Mouse (Mus musculus) lung, embryonic 15.5 days (tissue): Measurements from ENCODE around the gene Gm21974. TPM values are rescaled to one million over a fixed set of nuclear protein-coding genes. Genes with fewer than 3 reads are reported as not detected.

Source experiments
- ATAC-seq: fragments of 200-750 bp; cut with Nextera tagmentation; 2 replicates; pipeline ENCODE4 v1.8.0; 2017; ENCODE audit warnings: moderate number of reproducible peaks, borderline replicate concordance; ENCODE audit not compliant: low FRiP score, low TSS enrichment; ENCODE audit errors: extremely low read depth
- H3K27ac ChIP-seq: fragments of 300-500 bp; sonication (generic); 2 replicates; pipeline ENCODE4 v1.5.1; 2015; ENCODE audit warnings: moderate library complexity, mild to moderate bottlenecking, inconsistent platforms
- H3K27me3 ChIP-seq: fragments of 300-500 bp; sonication (generic); 2 replicates; pipeline ENCODE4 v1.6.1; 2015; ENCODE audit warnings: inconsistent platforms
- H3K36me3 ChIP-seq: fragments of 300-500 bp; sonication (generic); 2 replicates; pipeline ENCODE4 v1.6.1; 2015; ENCODE audit warnings: inconsistent platforms
- H3K4me1 ChIP-seq: fragments of 300-500 bp; sonication (generic); 2 replicates; pipeline ENCODE4 v1.6.1; 2015; ENCODE audit warnings: inconsistent platforms
- H3K4me2 ChIP-seq: fragments of 300-500 bp; sonication (generic); 2 replicates; pipeline ENCODE4 v1.6.1; 2015; ENCODE audit warnings: inconsistent platforms, mild to moderate bottlenecking, moderate library complexity
- H3K4me3 ChIP-seq: fragments of 300-500 bp; sonication (generic); 2 replicates; pipeline ENCODE4 v1.5.1; 2015; ENCODE audit warnings: mild to moderate bottlenecking, inconsistent platforms
- H3K9ac ChIP-seq: fragments of 300-500 bp; sonication (generic); 2 replicates; pipeline ENCODE4 v1.6.1; 2015; ENCODE audit warnings: inconsistent platforms
- H3K9me3 ChIP-seq: fragments of 300-500 bp; sonication (generic); 2 replicates; pipeline ENCODE4 v1.6.1; 2016; ENCODE audit warnings: inconsistent platforms
- WGBS: fragments of 180-500 bp; shearing (Covaris S2); methylation state at CpG from one replicate; pipeline ENCODE4 v1.1.7; 2015; 5-methylcytosine and 5-hydroxymethylcytosine counted together
- polyA plus RNA-seq: library from polyadenylated mRNA; unstranded; fragments of >200 nt; fragmentation: Nextera tagmentation; extraction: Ambion mirVana; gene quantifications from 2 replicates; pipeline ENCODE4 v1.2.1, GENCODE M21; 2015

Gm21974 gene
- polyA plus RNA-seq, 1 experiment from 2014 or later, result not detected

- 26% methylated on average over 5 of the region's 5 CpGs for WGBS
- peaks cover 26% of the 10 kb centered on the region; the same call in 1 of the 2 replicates for H3K36me3 ChIP-seq
- H3K9ac ChIP-seq, result peak overlapping the region; percentile 59
- peak overlapping the region; percentile 49 for H3K4me3 ChIP-seq
- peaks cover 67% of the 10 kb centered on the region for H3K4me1 ChIP-seq
- peak overlapping the region; percentile 50 for H3K4me2 ChIP-seq
- H3K27me3 ChIP-seq, result peaks cover 20% of the 10 kb centered on the region
- no peak for ATAC-seq
- peak overlapping the region; percentile 96 for H3K27ac ChIP-seq
- H3K9me3 ChIP-seq, result no peaks in the 10 kb centered on the region
Measured at GRCm38 (mm10) chr7:127928596-127928995, 33.3 kb upstream of the Gm21974 start.

GRCm38 (mm10) chr7:127927726-127928125 lies 32.5 kb upstream of the Gm21974 start:
- peak overlapping the region; percentile 96 for H3K27ac ChIP-seq
- H3K9me3 ChIP-seq, result no peaks in the 10 kb centered on the region
- H3K36me3 ChIP-seq, result peaks cover 30% of the 10 kb centered on the region
- peak overlapping the region; percentile 50 for H3K4me2 ChIP-seq
- peaks cover 69% of the 10 kb centered on the region for H3K4me1 ChIP-seq
- peak overlapping the region; percentile 49 for H3K4me3 ChIP-seq
- ATAC-seq, result no peak
- 77% methylated on average over 11 of the region's 11 CpGs for WGBS
- peaks cover 20% of the 10 kb centered on the region for H3K27me3 ChIP-seq
- peak overlapping the region; percentile 29; the same call in 1 of the 2 replicates for H3K9ac ChIP-seq

GRCm38 (mm10) chr7:127926846-127927245 lies 31.6 kb upstream of the Gm21974 start:
- H3K4me1 ChIP-seq, result peaks cover 66% of the 10 kb centered on the region
- ATAC-seq, result no peak
- H3K9ac ChIP-seq, result peak overlapping the region; percentile 13; the same call in 1 of the 2 replicates
- H3K4me3 ChIP-seq, result no peak overlapping the region
- 76% methylated on average over 11 of the region's 11 CpGs for WGBS
- peaks cover 20% of the 10 kb centered on the region for H3K27me3 ChIP-seq
- H3K27ac ChIP-seq, result peak overlapping the region; percentile 96
- peak overlapping the region; percentile 50 for H3K4me2 ChIP-seq
- peaks cover 33% of the 10 kb centered on the region for H3K36me3 ChIP-seq
- no peaks in the 10 kb centered on the region for H3K9me3 ChIP-seq

GRCm38 (mm10) chr7:127926066-127926465 lies 30.8 kb upstream of the Gm21974 start:
- Histone ChIP-seq H3K27ac (peak overlapping the region; percentile 96), H3K4me3 (peak overlapping the region; percentile 5; the same call in 1 of the 2 replicates), H3K4me2 (peak overlapping the region; percentile 50; the same call in 1 of the 2 replicates), H3K9ac (no peak overlapping the region), H3K4me1 (peaks cover 58% of the 10 kb centered on the region), H3K27me3 (peaks cover 20% of the 10 kb centered on the region), H3K36me3 (peaks cover 33% of the 10 kb centered on the region), H3K9me3 (no peaks in the 10 kb centered on the region)
- no peak for ATAC-seq
- WGBS, result 70% methylated on average over 8 of the region's 8 CpGs

- Histone ChIP-seq H3K27ac (peak overlapping the region; percentile 96), H3K9me3 (no peaks in the 10 kb centered on the region), H3K4me3 (peak overlapping the region; percentile 5; the same call in 1 of the 2 replicates), H3K36me3 (peaks cover 39% of the 10 kb centered on the region), H3K4me1 (peaks cover 50% of the 10 kb centered on the region), H3K9ac (no peak overlapping the region), H3K4me2 (peak overlapping the region; percentile 27), H3K27me3 (peaks cover 16% of the 10 kb centered on the region)
- ATAC-seq, result peak; percentile 77
- 47% methylated on average over 5 of the region's 5 CpGs for WGBS
Measured at GRCm38 (mm10) chr7:127925252-127925651, 30.0 kb upstream of the Gm21974 start.

GRCm38 (mm10) chr7:127923714-127924113 lies 28.5 kb upstream of the Gm21974 start:
- 76% methylated on average over 5 of the region's 5 CpGs for WGBS
- H3K36me3 ChIP-seq, result peaks cover 39% of the 10 kb centered on the region
- peak overlapping the region; percentile 76 for H3K27ac ChIP-seq
- ATAC-seq, result no peak
- H3K4me3 ChIP-seq, result no peak overlapping the region
- H3K4me2 ChIP-seq, result 0 out of 2 replicates have a peak overlapping the region, but pooled peaks have one; percentile 4
- H3K27me3 ChIP-seq, result 0 out of 2 replicates have a peak, but pooled peaks cover 3% of the 10 kb centered on the region
- H3K9me3 ChIP-seq, result no peaks in the 10 kb centered on the region
- H3K9ac ChIP-seq, result 0 out of 2 replicates have a peak overlapping the region, but pooled peaks have one; percentile 10
- H3K4me1 ChIP-seq, result peaks cover 48% of the 10 kb centered on the region

GRCm38 (mm10) chr7:127922451-127923275 lies 27.4 kb upstream of the Gm21974 start:
- Histone ChIP-seq H3K4me2 (no peak overlapping the region), H3K4me3 (no peak overlapping the region), H3K9ac (no peak overlapping the region), H3K27ac (peak overlapping the region; percentile 49), H3K27me3 (no peaks in the 10 kb centered on the region), H3K36me3 (peaks cover 47% of the 10 kb centered on the region), H3K4me1 (peaks cover 48% of the 10 kb centered on the region), H3K9me3 (no peaks in the 10 kb centered on the region)
- WGBS, result 55% methylated on average over 6 of the region's 6 CpGs
- no peak for ATAC-seq

- ATAC-seq, result no peak
- no peak overlapping the region for H3K9ac ChIP-seq
- H3K27me3 ChIP-seq, result no peaks in the 10 kb centered on the region
- no peak overlapping the region for H3K4me3 ChIP-seq
- no peak overlapping the region for H3K4me2 ChIP-seq
- WGBS, result 64% methylated on average over 8 of the region's 8 CpGs
- H3K36me3 ChIP-seq, result peaks cover 50% of the 10 kb centered on the region
- H3K9me3 ChIP-seq, result no peaks in the 10 kb centered on the region
- H3K27ac ChIP-seq, result no peak overlapping the region
- peaks cover 38% of the 10 kb centered on the region for H3K4me1 ChIP-seq
Measured at GRCm38 (mm10) chr7:127921516-127921915, 26.3 kb upstream of the Gm21974 start.

- no peak for ATAC-seq
- Histone ChIP-seq H3K4me3 (no peak overlapping the region), H3K9ac (no peak overlapping the region), H3K4me2 (no peak overlapping the region), H3K36me3 (peaks cover 46% of the 10 kb centered on the region), H3K9me3 (no peaks in the 10 kb centered on the region), H3K27me3 (no peaks in the 10 kb centered on the region), H3K27ac (no peak overlapping the region), H3K4me1 (peaks cover 19% of the 10 kb centered on the region)
- WGBS, result 71% methylated on average over 7 of the region's 7 CpGs
Measured at GRCm38 (mm10) chr7:127919290-127919689, 24.0 kb upstream of the Gm21974 start.

GRCm38 (mm10) chr7:127918203-127918602 lies 22.9 kb upstream of the Gm21974 start:
- 52% methylated on average over 3 of the region's 3 CpGs for WGBS
- Histone ChIP-seq H3K36me3 (peaks cover 43% of the 10 kb centered on the region), H3K4me3 (no peak overlapping the region), H3K4me2 (no peak overlapping the region), H3K9ac (no peak overlapping the region), H3K9me3 (no peaks in the 10 kb centered on the region), H3K27ac (no peak overlapping the region), H3K4me1 (peaks cover 12% of the 10 kb centered on the region), H3K27me3 (no peaks in the 10 kb centered on the region)
- ATAC-seq, result no peak

GRCm38 (mm10) chr7:127915293-127915692 lies 20.0 kb upstream of the Gm21974 start:
- Histone ChIP-seq H3K27ac (no peak overlapping the region), H3K4me1 (peaks cover 13% of the 10 kb centered on the region), H3K27me3 (no peaks in the 10 kb centered on the region), H3K4me2 (no peak overlapping the region), H3K4me3 (no peak overlapping the region), H3K9ac (no peak overlapping the region), H3K9me3 (no peaks in the 10 kb centered on the region), H3K36me3 (peaks cover 31% of the 10 kb centered on the region)
- no peak for ATAC-seq
- 88% methylated on average over 12 of the region's 12 CpGs for WGBS

GRCm38 (mm10) chr7:127912938-127913337 lies 17.7 kb upstream of the Gm21974 start:
- peak overlapping the region; percentile 82 for H3K4me2 ChIP-seq
- H3K27me3 ChIP-seq, result no peaks in the 10 kb centered on the region
- H3K36me3 ChIP-seq, result peaks cover 46% of the 10 kb centered on the region
- H3K9me3 ChIP-seq, result no peaks in the 10 kb centered on the region
- 9% methylated on average over 4 of the region's 4 CpGs for WGBS
- H3K4me3 ChIP-seq, result peak overlapping the region; percentile 82
- peaks cover 13% of the 10 kb centered on the region for H3K4me1 ChIP-seq
- H3K9ac ChIP-seq, result peak overlapping the region; percentile 66
- H3K27ac ChIP-seq, result peak overlapping the region; percentile 85; the same call in 1 of the 2 replicates
- ATAC-seq, result no peak
